Mouse (Mus musculus): Measurements from ENCODE around the gene Aldh1b1. TPM values are rescaled to one million over a fixed set of nuclear protein-coding genes. Genes with fewer than 3 reads are reported as not detected.

Gene Aldh1b1
- total RNA-seq (2023), result 1 to 10 TPM; 7.3 to 8.3 TPM

DNA sequence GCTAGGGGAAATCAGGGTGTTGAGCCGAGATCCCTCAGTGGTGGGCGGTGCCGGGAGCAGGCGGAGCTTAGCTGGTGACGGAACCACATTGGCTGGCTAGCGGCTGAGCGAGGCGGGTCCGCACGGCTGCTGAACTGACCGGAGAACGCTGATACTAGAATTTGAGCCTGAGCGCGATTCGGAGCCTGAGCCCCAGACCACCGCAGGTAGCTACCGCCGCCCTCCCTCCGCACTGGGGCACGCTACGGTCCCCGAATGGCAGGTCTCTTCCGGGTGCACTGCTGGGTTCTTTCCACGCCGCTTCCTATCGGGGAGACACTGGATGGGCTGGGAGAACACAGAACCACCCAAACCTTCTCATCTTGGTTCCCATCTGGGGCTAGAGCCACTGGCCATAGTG is at the start of gene Aldh1b1:
Gene Aldh1b1 (plus strand): TSS at position 59 of the 400 bp plus-strand sequence.

DNA sequence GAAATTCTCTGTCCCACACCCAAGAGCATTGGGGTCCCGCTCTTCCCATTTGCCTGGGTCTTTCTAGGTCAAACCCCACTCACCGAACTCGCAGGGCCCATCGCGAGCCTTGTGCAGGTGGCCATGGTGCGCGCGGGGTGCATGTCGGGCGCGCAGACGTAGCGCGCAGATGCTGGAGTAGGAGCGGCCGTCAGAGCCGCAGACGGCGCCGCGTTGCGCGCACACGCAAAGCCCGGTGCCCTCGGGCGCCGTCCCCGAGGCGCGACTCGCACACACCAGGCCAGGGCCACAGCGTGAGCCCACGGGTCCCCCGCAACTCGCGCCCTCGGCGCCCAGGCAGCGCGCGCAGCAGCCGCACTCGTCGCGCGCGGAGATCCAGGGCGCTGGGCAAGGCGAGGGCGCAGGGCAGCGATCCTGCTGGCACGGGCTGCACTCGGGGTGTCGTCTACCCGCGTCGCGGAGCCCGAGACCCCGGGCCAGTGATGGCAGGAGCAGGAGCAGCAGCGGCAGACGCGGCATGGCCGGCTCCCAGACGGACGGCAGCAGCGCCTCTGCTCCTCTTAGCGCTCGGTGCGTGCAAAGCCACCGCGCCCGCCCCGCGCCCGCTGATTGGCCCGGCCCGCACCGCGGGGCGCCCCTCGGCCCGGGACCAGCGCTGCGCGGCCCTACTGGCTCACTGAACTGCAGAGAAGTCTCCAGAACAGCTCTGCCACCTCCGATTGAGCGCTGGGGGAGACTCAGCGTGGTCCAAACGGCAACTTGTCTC is 27.6 kb downstream of the Aldh1b1 start, which contains the start of gene Igfbpl1:
Gene Igfbpl1 (minus strand): TSS at position 649 of the 766 bp plus-strand sequence.

DNA sequence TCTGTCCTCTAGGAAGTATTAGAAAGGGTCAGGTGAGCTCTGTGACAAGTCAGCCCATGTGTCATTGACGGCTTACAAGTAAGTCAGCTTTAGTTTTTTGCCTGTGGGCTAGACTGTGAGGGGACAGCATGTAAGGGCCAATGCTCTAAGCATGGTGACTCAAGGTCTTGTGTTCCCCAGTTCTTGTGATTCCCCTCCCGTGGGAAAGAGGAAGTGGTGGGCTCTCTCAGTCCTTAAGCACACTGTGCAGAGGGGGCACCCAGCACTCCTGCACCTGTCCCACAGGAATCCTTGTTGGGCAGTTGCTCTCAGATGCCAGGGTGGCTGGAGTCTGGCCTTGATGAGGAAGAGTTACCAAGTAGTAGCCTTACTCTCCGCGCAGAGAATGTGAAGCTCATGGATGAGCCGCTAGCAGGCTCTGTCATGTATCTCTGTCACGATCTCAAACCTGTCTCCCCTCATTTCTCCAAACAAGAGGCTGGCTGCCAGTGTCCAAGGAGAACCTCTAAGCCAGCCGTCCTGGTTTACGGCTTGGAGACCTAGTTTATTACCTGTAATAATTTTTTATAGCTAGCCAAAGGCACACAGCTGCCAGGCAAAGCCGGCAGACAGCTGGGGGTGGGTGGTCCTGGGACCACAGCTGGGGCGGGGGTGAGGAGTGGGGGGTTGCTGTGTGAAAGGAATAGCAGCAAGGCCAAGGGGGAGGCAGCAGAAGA is 49.4 kb downstream of the Aldh1b1 start, which contains the start of gene Stra6l:
Gene Stra6l (plus strand): TSS at position 556 of the 716 bp plus-strand sequence.

Other genes starting within 250 kb of the Aldh1b1 start
- gene Igfbpl1, start 27.9 kb downstream of the Aldh1b1 start, total RNA-seq (2023), result not detected
- gene Stra6l, start 49.6 kb downstream of the Aldh1b1 start, total RNA-seq (2023), result under 1 TPM in 1 of 2 experiments, not detected in 1; 0.22 TPM
- gene Ccdc180, start 91.3 kb downstream of the Aldh1b1 start, total RNA-seq (2023), result 1 to 10 TPM; 2.2 TPM
- gene Tdrd7, start 166.3 kb downstream of the Aldh1b1 start, total RNA-seq (2023), result 10 to 100 TPM; 37.8 to 42.1 TPM
- gene Tmod1, start 239.9 kb downstream of the Aldh1b1 start, total RNA-seq (2023), result 1 to 10 TPM in 1 of 2 experiments, under 1 TPM in 1; 0.33 to 2.3 TPM

Measured in neutrophil, adult 59 days (primary cell).